Mouse (Mus musculus) NIH3T3 (cell line): Measurements from ENCODE around the gene Slc25a33.

ENCODE experiments used
- DNase-seq: peaks from one replicate; pipeline ENCODE4 v3.0.0-alpha.2; 2012; ENCODE audit warnings: low read depth

The Slc25a33 gene

GRCm38 (mm10) chr4:149727636-149728035, 46.4 kb downstream of the Slc25a33 start:
- no peak for DNase-seq

GRCm38 (mm10) chr4:149725661-149726350, 48.3 kb downstream of the Slc25a33 start:
- peak; percentile 88 for DNase-seq

- no peak for DNase-seq
These were observed 49.1 kb downstream of the Slc25a33 start for GRCm38 (mm10) chr4:149724916-149725470.

- peak; percentile 52 for DNase-seq
These were observed 50.0 kb downstream of the Slc25a33 start for GRCm38 (mm10) chr4:149723855-149724731.

GRCm38 (mm10) chr4:149723021-149723390, 51.1 kb downstream of the Slc25a33 start:
- no peak for DNase-seq

GRCm38 (mm10) chr4:149722104-149723020, 51.7 kb downstream of the Slc25a33 start:
- DNase-seq, result peak; percentile 69

- no peak for DNase-seq
These were observed 52.9 kb downstream of the Slc25a33 start for GRCm38 (mm10) chr4:149721163-149721562.

GRCm38 (mm10) chr4:149719686-149720085, 54.4 kb downstream of the Slc25a33 start:
- peak; percentile 39 for DNase-seq

GRCm38 (mm10) chr4:149714542-149714941, 59.5 kb downstream of the Slc25a33 start:
- DNase-seq, result no peak

GRCm38 (mm10) chr4:149711955-149712354, 62.1 kb downstream of the Slc25a33 start:
- DNase-seq, result no peak

- no peak for DNase-seq
These were observed 62.6 kb downstream of the Slc25a33 start for GRCm38 (mm10) chr4:149711485-149711884.

- DNase-seq, result peak; percentile 83
These were observed 63.6 kb downstream of the Slc25a33 start for GRCm38 (mm10) chr4:149710510-149710909.

- no peak for DNase-seq
These were observed 68.1 kb downstream of the Slc25a33 start for GRCm38 (mm10) chr4:149705941-149706340.

GRCm38 (mm10) chr4:149705298-149705697, 68.8 kb downstream of the Slc25a33 start:
- no peak for DNase-seq

GRCm38 (mm10) chr4:149702210-149702979, 71.7 kb downstream of the Slc25a33 start, which contains the start of gene Pik3cd:
Gene Pik3cd (minus strand): TSS chr4:149702571.
- no peak for DNase-seq

GRCm38 (mm10) chr4:149701426-149702209, 72.5 kb downstream of the Slc25a33 start:
- DNase-seq, result no peak

GRCm38 (mm10) chr4:149699953-149700352, 74.1 kb downstream of the Slc25a33 start:
- DNase-seq, result no peak

GRCm38 (mm10) chr4:149698197-149698821, 75.8 kb downstream of the Slc25a33 start:
- peak; percentile 62 for DNase-seq

GRCm38 (mm10) chr4:149697506-149698196, 76.4 kb downstream of the Slc25a33 start:
- no peak for DNase-seq
